In genomic region chr2:18934131-18934530, GRCm38 (mm10) we compare ENCODE assay signal across 14 mouse cellular contexts.
"Had no signal": no experiment of that assay in that cellular context is flagged by ENCODE, and none has a peak within 500 bp of the region (broad histone marks: within the 10 kb centered on the region; RNA-seq: fewer than 3 reads in every experiment).

No protein-coding gene starts in this region.

- H3K27ac ChIP-seq: midbrain, embryonic 15.5 days; neural tube, embryonic 12.5 days; stomach, embryonic 15.5 days; stomach, postnatal 0 days had no signal

- H3K9me3 ChIP-seq: midbrain, embryonic 10.5 days; midbrain, embryonic 12.5 days; midbrain, embryonic 15.5 days; neural tube, embryonic 12.5 days; stomach, embryonic 15.5 days had no signal

- H3K9ac ChIP-seq: lung, embryonic 14.5 days; midbrain, embryonic 12.5 days; midbrain, embryonic 15.5 days; neural tube, embryonic 12.5 days; stomach, embryonic 15.5 days had no signal

- H3K4me3 ChIP-seq: midbrain, embryonic 10.5 days; midbrain, embryonic 12.5 days; midbrain, embryonic 15.5 days; neural tube, embryonic 12.5 days; stomach, embryonic 15.5 days had no signal

- H3K36me3 ChIP-seq: midbrain, embryonic 10.5 days; midbrain, embryonic 12.5 days; midbrain, embryonic 15.5 days; neural tube, embryonic 12.5 days; stomach, embryonic 15.5 days had no signal

- H3K27me3 ChIP-seq: midbrain, embryonic 12.5 days; midbrain, embryonic 15.5 days; neural tube, embryonic 12.5 days; stomach, embryonic 15.5 days had no signal

- DNase-seq: lung, adult 18-20 months; lung, embryonic 14.5 days; lung, postnatal 10 days; lung, postnatal 4 days; right cerebral cortex, postnatal 14 days; thymus, adult 2 months; thymus, postnatal 25 days; thymus, postnatal 4 days had no signal

- H3K4me2 ChIP-seq: lung, embryonic 14.5 days; neural tube, embryonic 12.5 days; stomach, embryonic 15.5 days had no signal
